Mouse (Mus musculus) heart, postnatal 0 days (tissue): ENCODE measurements around the gene Ric8b.

Source experiments
- CTCF ChIP-seq: IDR thresholded peaks from 2 replicates; pipeline ENCODE4 v1.5.1; 2016; ENCODE audit warnings: antibody characterized with exemption, control low read depth, low read depth
- EP300 ChIP-seq: IDR thresholded peaks from 2 replicates; pipeline ENCODE4 v1.6.1; 2016; ENCODE audit warnings: antibody characterized with exemption, low read depth

DNA sequence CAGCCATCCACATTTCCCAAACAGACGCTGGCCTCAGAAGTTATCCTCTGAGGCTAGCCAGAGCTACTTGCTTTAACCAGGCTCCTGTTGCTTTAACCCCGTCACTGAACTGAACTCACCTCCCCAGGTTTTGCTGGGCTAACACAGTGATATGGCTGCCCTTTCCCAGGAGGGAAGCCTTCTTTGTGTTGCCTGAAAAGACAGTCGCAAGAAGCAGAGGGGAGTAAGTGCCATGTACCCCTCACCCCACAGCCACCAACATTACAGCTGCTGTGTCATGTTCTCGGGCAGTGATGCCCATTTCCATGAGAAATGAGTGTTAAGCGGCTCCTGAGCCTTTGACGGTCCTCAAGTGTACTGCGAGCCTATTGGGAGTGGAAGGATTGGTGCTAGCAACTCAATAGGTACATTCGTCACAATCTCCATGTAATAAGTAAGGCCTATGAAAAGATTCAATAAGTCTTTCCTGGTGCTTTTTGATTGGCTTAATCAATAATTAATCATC is 96.6 kb downstream of the Ric8b start:
- TF ChIP-seq CTCF (no peak), EP300 (no peak)
